Mouse (Mus musculus): Measurements from ENCODE around the gene Lmntd2. TPM values are rescaled to one million over a fixed set of nuclear protein-coding genes. Genes with fewer than 3 reads are reported as not detected.

Lmntd2 gene
- polyA plus RNA-seq, 1 experiment, result 6.6 TPM

GRCm38 (mm10) chr7:141222696-141223215 lies 8.9 kb upstream of the Lmntd2 start:
- no peak overlapping the region for H3K27ac ChIP-seq (ENCODE audit: insufficient read depth, low read length)
- peaks cover 6% of the 10 kb centered on the region for H3K4me1 ChIP-seq (ENCODE audit: control insufficient read depth, insufficient read depth, low read length)
- TF ChIP-seq CTCF (IDR thresholded peaks at IDR 0.05; ENCODE audit: low read depth, low read length) (no peak), EP300 (IDR thresholded peaks at IDR 0.05; ENCODE audit: insufficient read depth, low read depth, low read length) (no peak), POLR2A (IDR thresholded peaks at IDR 0.05; ENCODE audit: insufficient read depth, low read length) (no peak)
- no peak overlapping the region for H3K4me3 ChIP-seq (ENCODE audit: low read depth, low read length)
- 0 out of 2 replicates have a peak, but pooled peaks cover 3% of the 10 kb centered on the region for H3K36me3 ChIP-seq (ENCODE audit: control insufficient read depth, insufficient read depth, low read length, poor library complexity, severe bottlenecking)
- no peaks in the 10 kb centered on the region for H3K9me3 ChIP-seq (replicated peaks; ENCODE audit: control insufficient read depth, insufficient read depth, low read length, poor library complexity, severe bottlenecking)
- H3K27me3 ChIP-seq (ENCODE audit: control insufficient read depth, insufficient read depth, low read length, poor library complexity, severe bottlenecking), result no peaks in the 10 kb centered on the region
- 0 out of 2 replicates have a peak overlapping the region, but pooled peaks have one; percentile 21 for H3K9ac ChIP-seq (ENCODE audit: low read depth, poor library complexity, severe bottlenecking)

GRCm38 (mm10) chr7:141222126-141222467 lies 8.2 kb upstream of the Lmntd2 start:
- peak overlapping the region; percentile 21 for H3K9ac ChIP-seq (ENCODE audit: low read depth, poor library complexity, severe bottlenecking)
- TF ChIP-seq POLR2A (IDR thresholded peaks at IDR 0.05; ENCODE audit: insufficient read depth, low read length) (no peak), CTCF (IDR thresholded peaks at IDR 0.05; ENCODE audit: low read depth, low read length) (no peak), EP300 (IDR thresholded peaks at IDR 0.05; ENCODE audit: insufficient read depth, low read depth, low read length) (no peak)
- H3K9me3 ChIP-seq (replicated peaks; ENCODE audit: control insufficient read depth, insufficient read depth, low read length, poor library complexity, severe bottlenecking), result no peaks in the 10 kb centered on the region
- H3K27ac ChIP-seq (ENCODE audit: insufficient read depth, low read length), result no peak overlapping the region
- H3K36me3 ChIP-seq (ENCODE audit: control insufficient read depth, insufficient read depth, low read length, poor library complexity, severe bottlenecking), result 0 out of 2 replicates have a peak, but pooled peaks cover 5% of the 10 kb centered on the region
- H3K4me1 ChIP-seq (ENCODE audit: control insufficient read depth, insufficient read depth, low read length), result peaks cover 6% of the 10 kb centered on the region
- H3K27me3 ChIP-seq (ENCODE audit: control insufficient read depth, insufficient read depth, low read length, poor library complexity, severe bottlenecking), result no peaks in the 10 kb centered on the region
- peak overlapping the region; percentile 50 for H3K4me3 ChIP-seq (ENCODE audit: low read depth, low read length)

GRCm38 (mm10) chr7:141221249-141222125 lies 7.6 kb upstream of the Lmntd2 start:
- H3K4me3 ChIP-seq (ENCODE audit: low read depth, low read length), result peak overlapping the region; percentile 71
- no peaks in the 10 kb centered on the region for H3K27me3 ChIP-seq (ENCODE audit: control insufficient read depth, insufficient read depth, low read length, poor library complexity, severe bottlenecking)
- no peaks in the 10 kb centered on the region for H3K9me3 ChIP-seq (replicated peaks; ENCODE audit: control insufficient read depth, insufficient read depth, low read length, poor library complexity, severe bottlenecking)
- 0 out of 2 replicates have a peak, but pooled peaks cover 5% of the 10 kb centered on the region for H3K36me3 ChIP-seq (ENCODE audit: control insufficient read depth, insufficient read depth, low read length, poor library complexity, severe bottlenecking)
- TF ChIP-seq EP300 (IDR thresholded peaks at IDR 0.05; ENCODE audit: insufficient read depth, low read depth, low read length) (0 out of 2 replicates have a peak, but pooled peaks have one; percentile 40), CTCF (IDR thresholded peaks at IDR 0.05; ENCODE audit: low read depth, low read length) (no peak), POLR2A (IDR thresholded peaks at IDR 0.05; ENCODE audit: insufficient read depth, low read length) (peak; percentile 82)
- H3K9ac ChIP-seq (ENCODE audit: low read depth, poor library complexity, severe bottlenecking), result peak overlapping the region; percentile 21
- no peak overlapping the region for H3K27ac ChIP-seq (ENCODE audit: insufficient read depth, low read length)
- peaks cover 6% of the 10 kb centered on the region for H3K4me1 ChIP-seq (ENCODE audit: control insufficient read depth, insufficient read depth, low read length)

DNA sequence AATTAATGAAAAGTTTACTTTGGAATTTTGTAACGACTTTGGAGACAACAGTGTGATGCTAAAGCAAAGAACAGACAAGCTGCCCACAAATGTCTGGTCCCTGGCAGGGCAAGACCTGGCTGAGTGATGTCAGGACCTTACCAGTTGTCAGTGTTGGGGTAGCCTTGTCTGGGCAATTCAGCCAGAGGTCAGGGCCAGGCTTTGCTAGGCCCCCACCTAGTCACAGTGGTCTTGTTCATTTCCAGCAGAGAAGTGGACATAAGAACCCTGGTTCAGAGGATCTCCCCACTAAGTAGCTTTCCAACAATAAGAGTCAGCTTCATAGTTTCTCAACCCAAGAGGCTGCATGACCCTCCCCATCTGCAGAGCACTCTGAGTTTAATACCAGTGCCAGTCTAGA lies 6.5 kb upstream of the Lmntd2 start:
- Histone ChIP-seq H3K9ac (ENCODE audit: low read depth, poor library complexity, severe bottlenecking) (no peak overlapping the region), H3K9me3 (replicated peaks; ENCODE audit: control insufficient read depth, insufficient read depth, low read length, poor library complexity, severe bottlenecking) (no peaks in the 10 kb centered on the region), H3K36me3 (ENCODE audit: control insufficient read depth, insufficient read depth, low read length, poor library complexity, severe bottlenecking) (0 out of 2 replicates have a peak, but pooled peaks cover 5% of the 10 kb centered on the region), H3K27me3 (ENCODE audit: control insufficient read depth, insufficient read depth, low read length, poor library complexity, severe bottlenecking) (no peaks in the 10 kb centered on the region), H3K4me3 (ENCODE audit: low read depth, low read length) (peak overlapping the region; percentile 71), H3K27ac (ENCODE audit: insufficient read depth, low read length) (no peak overlapping the region), H3K4me1 (ENCODE audit: control insufficient read depth, insufficient read depth, low read length) (peaks cover 6% of the 10 kb centered on the region)
- TF ChIP-seq EP300 (IDR thresholded peaks at IDR 0.05; ENCODE audit: insufficient read depth, low read depth, low read length) (no peak), CTCF (IDR thresholded peaks at IDR 0.05; ENCODE audit: low read depth, low read length) (no peak), POLR2A (IDR thresholded peaks at IDR 0.05; ENCODE audit: insufficient read depth, low read length) (no peak)

DNA sequence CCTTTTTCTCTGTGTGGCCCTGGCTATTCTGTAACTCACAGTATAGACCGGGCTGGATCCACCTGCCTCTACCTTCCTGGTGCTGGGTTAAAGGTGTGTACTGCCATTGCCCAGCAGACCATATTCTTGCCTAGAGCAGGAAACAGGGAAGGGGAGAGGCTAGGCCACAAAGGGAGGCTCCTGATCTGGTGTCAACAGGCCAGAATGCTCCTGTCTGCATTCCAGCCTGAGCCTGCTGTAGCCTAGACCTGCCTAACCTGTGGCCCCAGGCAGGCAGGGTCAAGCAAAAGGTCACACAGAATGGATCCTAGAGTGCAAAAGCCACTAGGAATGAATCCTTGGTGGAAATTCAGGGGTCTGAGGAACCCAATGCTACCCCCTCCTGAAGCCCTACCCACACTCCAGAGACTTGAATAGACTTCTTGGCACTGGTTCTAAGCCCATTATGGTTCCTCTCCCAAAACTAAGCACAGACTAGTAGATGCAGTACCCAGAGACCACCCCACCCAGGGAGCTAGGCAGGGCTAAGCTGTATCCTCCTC lies 5.7 kb upstream of the Lmntd2 start:
- Histone ChIP-seq H3K4me3 (ENCODE audit: low read depth, low read length) (peak overlapping the region; percentile 12; the same call in 1 of the 2 replicates), H3K36me3 (ENCODE audit: control insufficient read depth, insufficient read depth, low read length, poor library complexity, severe bottlenecking) (0 out of 2 replicates have a peak, but pooled peaks cover 5% of the 10 kb centered on the region), H3K9ac (ENCODE audit: low read depth, poor library complexity, severe bottlenecking) (no peak overlapping the region), H3K27ac (ENCODE audit: insufficient read depth, low read length) (peak overlapping the region; percentile 43; the same call in 1 of the 2 replicates), H3K9me3 (replicated peaks; ENCODE audit: control insufficient read depth, insufficient read depth, low read length, poor library complexity, severe bottlenecking) (no peaks in the 10 kb centered on the region), H3K4me1 (ENCODE audit: control insufficient read depth, insufficient read depth, low read length) (peaks cover 6% of the 10 kb centered on the region), H3K27me3 (ENCODE audit: control insufficient read depth, insufficient read depth, low read length, poor library complexity, severe bottlenecking) (no peaks in the 10 kb centered on the region)
- TF ChIP-seq POLR2A (IDR thresholded peaks at IDR 0.05; ENCODE audit: insufficient read depth, low read length), result no peak
- TF ChIP-seq EP300 (IDR thresholded peaks at IDR 0.05; ENCODE audit: insufficient read depth, low read depth, low read length), result peak; percentile 94
- no peak for TF ChIP-seq CTCF (IDR thresholded peaks at IDR 0.05; ENCODE audit: low read depth, low read length)
